Mouse (Mus musculus) layer of hippocampus, adult 2 months (tissue): ENCODE results near the gene Sult1a1. TPM values are rescaled to one million over a fixed set of nuclear protein-coding genes. Genes with fewer than 3 reads are reported as not detected.

Source experiments
- DNase-seq, 2 experiments: peaks; one replicate each; pipeline ENCODE4 v3.0.0; 2022; ENCODE audit warnings: low spot score in 2 of 2
- H3K27ac ChIP-seq: fragments of 200-600 bp; 2 replicates; pipeline ENCODE4 v1.8.1; 2022
- H3K4me3 ChIP-seq: fragments of 200-600 bp; 2 replicates; pipeline ENCODE4 v1.8.1; 2022; ENCODE audit warnings: mild to moderate bottlenecking
- CTCF ChIP-seq: fragments of 200-600 bp; conservative IDR thresholded peaks from 2 replicates; pipeline ENCODE4 v1.8.1; 2022; ENCODE audit warnings: antibody characterized with exemption, mild to moderate bottlenecking, moderate library complexity
- total RNA-seq, 2 experiments: library from RNA; stranded (reverse); gene quantifications; 2 replicates each; pipeline ENCODE4 v1.2.3; 2021

Sult1a1 gene
- total RNA-seq, 2 experiments from 2014 or later = 9.1 to 9.4 TPM

DNA sequence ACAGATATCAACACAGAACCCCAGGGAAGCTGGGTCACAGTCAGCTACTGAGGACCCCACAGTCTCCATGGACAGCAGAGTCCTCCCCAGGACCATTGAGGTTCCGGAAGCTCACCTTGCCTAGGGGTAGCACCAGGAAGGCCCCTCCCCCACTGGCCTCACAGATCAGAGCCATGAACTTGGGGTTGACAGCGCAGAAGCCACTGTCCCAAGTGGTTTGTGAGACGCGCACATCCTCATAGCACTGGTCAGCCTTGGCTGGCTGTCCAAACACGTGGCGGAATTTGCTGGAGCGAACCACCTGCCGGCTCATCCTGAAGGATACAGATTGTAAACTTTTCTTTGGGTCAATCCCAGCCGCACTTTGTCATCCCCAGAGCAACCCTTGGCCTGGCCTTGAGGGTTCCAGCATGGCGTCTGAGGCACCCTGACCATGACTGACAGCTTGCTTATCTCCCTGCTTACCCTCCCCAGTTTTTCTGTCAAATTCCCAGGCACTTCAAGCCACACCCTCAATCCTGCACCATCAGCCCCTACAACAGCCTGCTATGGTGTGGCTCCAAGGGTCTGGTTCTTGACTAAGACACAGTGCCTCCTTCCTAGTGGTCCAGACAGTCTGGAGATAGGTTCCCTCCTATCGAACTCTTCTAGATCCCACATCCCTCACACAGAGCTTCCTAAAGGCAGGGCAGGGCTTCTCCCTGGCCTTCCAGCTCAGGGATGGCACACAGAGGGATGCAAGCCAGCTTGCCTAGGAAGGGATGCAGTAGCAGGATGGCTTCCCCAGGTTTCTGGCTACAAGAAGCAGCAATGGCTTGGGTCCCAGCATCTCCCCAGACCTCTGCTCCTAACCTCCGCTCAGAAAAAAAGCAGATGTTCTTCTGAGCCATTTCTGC lies 26.9 kb upstream of the Sult1a1 start:
- Histone ChIP-seq H3K27ac (peak overlapping the region; percentile 97), H3K4me3 (peak overlapping the region; percentile 76)
- no peak for DNase-seq
- TF ChIP-seq CTCF = no peak

DNA sequence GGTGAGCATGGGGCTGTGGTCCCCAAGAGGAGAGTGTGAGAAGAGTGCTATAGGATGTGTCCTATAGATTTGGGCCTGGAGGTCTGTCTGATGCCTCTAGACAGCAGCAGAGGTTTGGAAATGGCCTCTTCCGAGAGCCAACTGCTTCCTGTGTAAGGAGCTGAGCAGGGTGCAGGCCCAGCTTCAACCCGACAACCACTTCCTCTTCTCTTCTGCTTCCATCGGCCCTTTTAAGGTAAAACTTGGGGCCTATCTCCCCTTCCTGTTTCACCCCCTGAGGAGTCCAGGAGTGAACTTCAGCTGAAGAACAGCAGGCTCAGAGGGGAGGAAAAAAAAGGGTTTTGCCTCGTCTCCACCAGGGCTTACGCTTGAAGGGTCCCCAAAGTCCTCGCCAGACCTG lies 26.1 kb upstream of the Sult1a1 start:
- no peak for DNase-seq
- TF ChIP-seq CTCF = no peak
- peak overlapping the region; percentile 76 for H3K4me3 ChIP-seq
- H3K27ac ChIP-seq = peak overlapping the region; percentile 97

DNA sequence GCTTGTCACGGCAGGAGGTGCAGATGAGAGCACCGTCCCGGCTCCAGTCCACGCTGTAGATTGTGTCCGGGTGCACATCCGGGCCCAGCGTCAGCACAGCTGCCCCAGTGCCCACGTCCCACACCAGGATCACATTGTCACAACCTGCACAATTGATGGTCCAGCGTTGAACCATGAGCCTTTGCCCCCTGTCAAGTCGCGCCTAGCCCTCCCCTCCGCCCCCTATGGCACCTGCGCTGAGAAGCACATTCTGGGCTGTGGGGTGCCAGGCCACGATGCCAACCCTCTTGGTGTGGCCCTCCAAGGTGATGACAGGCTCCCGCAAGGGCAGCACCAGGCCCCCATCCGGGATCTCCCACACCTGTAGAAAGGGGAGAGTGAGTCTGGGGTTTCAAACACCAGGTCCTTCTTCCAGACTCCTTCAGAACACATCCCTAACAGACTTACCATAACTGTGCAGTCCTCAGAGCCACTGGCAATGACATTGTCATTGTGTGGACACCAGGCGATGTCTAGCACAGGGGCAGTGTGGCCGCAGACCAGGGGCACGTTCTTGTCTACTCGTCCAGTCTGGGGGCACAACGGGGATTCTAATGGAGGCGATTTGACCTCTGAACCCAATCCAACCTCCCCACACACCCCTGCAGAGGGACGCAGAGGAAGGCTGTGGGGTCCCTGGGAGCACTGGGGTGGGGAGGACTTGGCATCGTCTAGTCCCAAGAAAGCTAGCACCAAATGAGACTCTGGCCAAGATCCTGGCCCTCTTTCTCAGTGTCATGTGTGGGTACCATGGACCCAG lies 25.5 kb upstream of the Sult1a1 start:
- no peak for DNase-seq
- no peak for TF ChIP-seq CTCF
- Histone ChIP-seq H3K27ac (peak overlapping the region; percentile 97), H3K4me3 (peak overlapping the region; percentile 76)

- H3K27ac ChIP-seq = peak overlapping the region; percentile 97
- H3K4me3 ChIP-seq = peak overlapping the region; percentile 76
- peak; percentile 95 for TF ChIP-seq CTCF
- peak; percentile 90 to 96 for DNase-seq
These were observed 24.8 kb upstream of the Sult1a1 start for GRCm38 (mm10) chr7:126701070-126701469.

DNA sequence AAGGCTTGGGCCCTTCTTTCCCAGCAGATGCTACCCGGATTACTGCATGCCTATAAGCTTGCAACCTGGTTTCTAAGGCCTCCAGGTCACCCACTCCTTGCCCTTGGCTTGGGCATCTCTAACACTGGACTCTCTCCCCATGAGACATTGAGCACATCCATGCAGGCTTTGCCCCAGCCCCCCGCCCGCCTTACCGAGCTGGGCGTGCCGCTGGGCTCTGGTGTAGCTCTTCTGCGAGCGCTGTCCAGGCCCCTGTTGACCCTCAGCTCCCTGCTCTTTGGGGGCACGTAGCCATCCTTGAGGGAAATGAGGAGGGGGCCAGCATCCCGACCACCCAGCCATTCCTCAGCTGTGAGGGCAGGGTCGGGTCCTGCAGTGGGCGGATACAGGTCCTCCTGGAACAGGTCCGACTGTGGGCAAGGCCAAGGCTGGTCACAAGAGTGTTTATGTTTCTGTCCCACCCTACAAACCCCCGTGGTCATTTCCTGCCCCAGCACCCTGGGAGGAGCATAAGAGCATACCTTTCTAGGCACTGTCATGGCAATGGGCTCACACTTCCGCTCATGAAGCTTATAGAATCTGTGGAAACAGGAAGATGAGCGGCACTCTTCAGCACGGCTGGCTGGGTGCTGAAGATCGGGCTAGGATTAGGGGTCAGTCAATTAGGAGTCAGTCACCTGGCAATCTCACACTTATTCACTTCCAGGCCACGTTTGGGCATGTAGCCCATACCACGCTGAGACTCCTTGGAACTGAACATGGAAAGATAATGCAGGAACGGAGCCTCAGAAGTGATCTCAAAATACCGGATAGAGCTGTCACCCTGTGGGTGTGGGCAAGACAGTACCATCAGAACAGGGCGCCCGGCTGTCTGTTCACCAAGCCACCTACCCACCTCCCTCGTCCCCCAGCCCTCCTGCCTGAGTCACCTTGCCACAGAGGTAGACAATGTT lies 24.1 kb upstream of the Sult1a1 start:
- no peak for DNase-seq
- Histone ChIP-seq H3K27ac (peak overlapping the region; percentile 97; the same call in 1 of the 2 replicates), H3K4me3 (peak overlapping the region; percentile 76)
- TF ChIP-seq CTCF = no peak

- no peak for DNase-seq
- TF ChIP-seq CTCF = no peak
- Histone ChIP-seq H3K27ac (no peak overlapping the region), H3K4me3 (no peak overlapping the region)
These were observed 21.6 kb upstream of the Sult1a1 start for GRCm38 (mm10) chr7:126697838-126698237.

GRCm38 (mm10) chr7:126696886-126697285 lies 20.7 kb upstream of the Sult1a1 start:
- TF ChIP-seq CTCF = no peak
- H3K27ac ChIP-seq = peak overlapping the region; percentile 80; the same call in 1 of the 2 replicates
- DNase-seq = no peak
- peak overlapping the region; percentile 95; the same call in 1 of the 2 replicates for H3K4me3 ChIP-seq

DNA sequence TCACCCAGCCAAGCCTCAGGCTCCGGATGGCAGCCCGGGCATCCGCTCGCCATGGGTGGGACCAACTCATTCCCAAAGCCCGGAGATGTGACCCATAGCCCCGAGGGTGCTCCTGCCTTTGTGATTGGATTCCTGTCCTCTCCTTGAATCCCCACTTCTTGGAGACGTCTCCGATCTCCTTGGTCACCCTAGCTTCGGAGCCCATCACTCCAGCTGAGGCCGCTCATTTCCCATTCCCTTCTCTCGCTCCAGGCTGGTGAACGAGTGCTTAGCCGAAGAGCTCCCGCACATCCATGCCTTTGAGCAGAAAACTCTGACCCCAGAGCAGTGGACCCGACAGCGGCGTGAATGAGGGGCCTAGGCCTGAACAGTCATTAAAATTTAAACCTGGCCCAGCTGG lies 20.1 kb upstream of the Sult1a1 start:
- Histone ChIP-seq H3K4me3 (peak overlapping the region; percentile 95), H3K27ac (peak overlapping the region; percentile 80)
- no peak for DNase-seq
- TF ChIP-seq CTCF = no peak

GRCm38 (mm10) chr7:126695631-126696207 lies 19.5 kb upstream of the Sult1a1 start, which contains the start of gene Slx1b:
Gene Slx1b, minus strand, starts transcription at chr7:126695784.
- TF ChIP-seq CTCF = peak; percentile 89
- Histone ChIP-seq H3K27ac (peak within 1 kb of the TSS; percentile 97), H3K4me3 (peak within 1 kb of the TSS; percentile 95)
- DNase-seq = peak; percentile 96 to 98

DNA sequence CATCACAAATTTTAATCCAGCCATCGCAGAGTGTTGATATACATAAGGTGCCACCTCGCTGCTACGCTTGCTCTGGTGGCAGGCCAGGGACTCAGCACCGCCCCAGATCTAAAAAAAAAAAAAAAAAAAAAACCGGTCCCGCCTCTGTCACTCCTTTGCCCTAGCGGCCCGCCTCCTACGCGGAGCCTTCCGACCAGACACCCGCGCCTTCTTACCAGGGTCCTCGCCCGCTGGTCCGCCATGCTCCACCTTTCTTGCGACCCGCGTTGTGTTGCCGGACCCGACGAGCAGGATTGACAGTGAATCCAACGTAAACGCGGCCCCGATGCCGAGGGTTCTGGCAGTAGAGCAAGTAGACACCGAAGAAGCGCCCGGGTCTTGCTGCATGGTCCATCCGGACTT lies 19.0 kb upstream of the Sult1a1 start, which contains the start of gene Bola2:
Gene Bola2 (plus strand): TSS at position 192 of the 402 bp plus-strand sequence.
- H3K4me3 ChIP-seq = peak within 1 kb of the TSS; percentile 95
- peak within 1 kb of the TSS; percentile 97 for H3K27ac ChIP-seq
- DNase-seq = no peak
- no peak for TF ChIP-seq CTCF

DNA sequence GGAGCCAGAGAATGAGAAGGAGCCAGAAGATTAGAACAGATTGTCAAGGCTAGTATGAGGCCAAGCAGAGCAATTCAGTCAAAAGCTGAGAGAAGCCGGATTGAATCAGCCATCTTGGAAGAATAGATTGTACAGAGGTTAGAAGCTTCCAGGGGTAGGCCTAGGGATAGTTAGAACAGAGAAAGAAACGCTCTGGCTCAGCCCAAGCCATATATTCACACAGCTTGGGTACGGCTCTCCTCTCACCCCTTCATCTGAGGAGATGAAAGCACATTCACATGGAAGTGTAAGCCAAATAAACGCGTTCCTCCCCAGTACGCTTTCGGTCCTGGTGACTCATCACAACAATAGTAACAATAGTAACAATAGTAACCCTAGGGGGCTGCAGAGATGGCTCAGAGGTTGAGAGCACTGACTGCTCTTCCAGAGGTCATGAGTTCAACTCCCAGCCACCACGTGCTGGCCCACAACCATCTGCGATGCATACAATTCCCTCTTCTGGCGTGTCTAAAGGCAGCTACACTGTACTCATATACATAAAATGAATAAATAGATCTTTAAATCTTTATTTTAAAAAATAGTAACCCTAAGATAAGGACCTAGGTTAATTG lies 18.3 kb upstream of the Sult1a1 start:
- DNase-seq = no peak
- H3K4me3 ChIP-seq = peak overlapping the region; percentile 95
- peak overlapping the region; percentile 97 for H3K27ac ChIP-seq
- no peak for TF ChIP-seq CTCF
